Mouse (Mus musculus): Measurements from ENCODE around the gene Actr2.
"Not testable (repeated sequence)": the region's sequence is repeated elsewhere in the genome, so short reads cannot be mapped to it uniquely, and the experiment has no call there.

GRCm38 (mm10) chr11:20134869-20135268 lies 22.2 kb upstream of the Actr2 start:
- TF ChIP-seq CTCF, EP300 (IDR thresholded peaks at IDR 0.05; ENCODE audit: low read depth): not testable (repeated sequence)

Data from liver, embryonic 14.5 days (tissue).